Mouse (Mus musculus) neural tube, embryonic 11.5 days (tissue): ENCODE results near the gene Ndufaf8. TPM values are rescaled to one million over a fixed set of nuclear protein-coding genes. Genes with fewer than 3 reads are reported as not detected.

Source experiments
- ATAC-seq: fragments of 200-750 bp; cut with Nextera tagmentation; 2 replicates; pipeline ENCODE4 v1.8.0; 2017; ENCODE audit warnings: moderate number of reproducible peaks, mild to moderate bottlenecking, moderate TSS enrichment, moderate library complexity; ENCODE audit not compliant: insufficient read depth, low FRiP score, low TSS enrichment
- DNase-seq: peaks from one replicate; pipeline ENCODE4 v3.0.0-alpha.2; 2015; ENCODE audit warnings: low spot score
- H3K27ac ChIP-seq: fragments of 300-500 bp; sonication (generic); 2 replicates; pipeline ENCODE4 v1.5.1; 2014; ENCODE audit warnings: low read depth, mild to moderate bottlenecking, low read length
- H3K27me3 ChIP-seq: fragments of 300-500 bp; sonication (generic); 2 replicates; pipeline ENCODE4 v1.6.1; 2014; ENCODE audit warnings: mild to moderate bottlenecking, low read length, mixed read lengths; ENCODE audit not compliant: control insufficient read depth, insufficient read depth
- H3K36me3 ChIP-seq: fragments of 300-500 bp; sonication (generic); 2 replicates; pipeline ENCODE4 v1.6.1; 2014; ENCODE audit warnings: mild to moderate bottlenecking, low read length, moderate library complexity, mixed read lengths; ENCODE audit not compliant: control insufficient read depth, insufficient read depth
- H3K4me1 ChIP-seq: fragments of 300-500 bp; sonication (generic); 2 replicates; pipeline ENCODE4 v1.6.1; 2014; ENCODE audit warnings: low read length, mixed read lengths; ENCODE audit not compliant: control insufficient read depth, insufficient read depth
- H3K4me2 ChIP-seq: fragments of 300-500 bp; sonication (generic); 2 replicates; pipeline ENCODE4 v1.6.1; 2014; ENCODE audit warnings: low read depth, mild to moderate bottlenecking, moderate library complexity
- H3K4me3 ChIP-seq: fragments of 300-500 bp; sonication (generic); 2 replicates; pipeline ENCODE4 v1.5.1; 2014; ENCODE audit warnings: low read depth, low read length
- H3K9ac ChIP-seq: fragments of 300-500 bp; sonication (generic); 2 replicates; pipeline ENCODE4 v1.6.1; 2014; ENCODE audit warnings: mild to moderate bottlenecking, low read length
- H3K9me3 ChIP-seq: fragments of 300-500 bp; sonication (generic); 2 replicates; pipeline ENCODE4 v1.6.1; 2016; ENCODE audit warnings: low read length; ENCODE audit not compliant: control insufficient read depth
- WGBS: fragments of 180-500 bp; shearing (Covaris S2); extraction: QIAGEN DNeasy Blood & Tissue Kit; methylation state at CpG from one replicate; pipeline ENCODE4 v1.1.7; 2014; 5-methylcytosine and 5-hydroxymethylcytosine counted together
- polyA plus RNA-seq: library from polyadenylated mRNA; unstranded; fragments of >200 nt; fragmentation: Nextera tagmentation; extraction: Ambion mirVana; gene quantifications from 2 replicates; pipeline ENCODE4 v1.2.1, GENCODE M21; 2014

Ndufaf8 gene
- polyA plus RNA-seq, 1 experiment from 2014 or later, result 65.7 TPM

- no peaks in the 10 kb centered on the region for H3K27me3 ChIP-seq
- no peak overlapping the region for H3K4me2 ChIP-seq
- WGBS, result 94% methylated on average over 3 of the region's 3 CpGs
- ATAC-seq (no peak), DNase-seq (no peak)
- no peak overlapping the region for H3K27ac ChIP-seq
- H3K36me3 ChIP-seq, result peaks cover 5% of the 10 kb centered on the region
- H3K9ac ChIP-seq, result no peak overlapping the region
- no peaks in the 10 kb centered on the region for H3K9me3 ChIP-seq
- peaks cover 5% of the 10 kb centered on the region for H3K4me1 ChIP-seq
- no peak overlapping the region for H3K4me3 ChIP-seq
These were observed 4.8 kb downstream of the Ndufaf8 start for GRCm38 (mm10) chr11:120103431-120103997.

- no peak overlapping the region for H3K9ac ChIP-seq
These were observed 8.3 kb downstream of the Ndufaf8 start for GRCm38 (mm10) chr11:120107026-120107425.

GRCm38 (mm10) chr11:120107796-120108195 lies 9.1 kb downstream of the Ndufaf8 start:
- H3K9ac ChIP-seq, result no peak overlapping the region
- no peak overlapping the region for H3K4me3 ChIP-seq
- no peak for DNase-seq
- no peaks in the 10 kb centered on the region for H3K4me1 ChIP-seq
- 89% methylated on average over 9 of the region's 9 CpGs for WGBS
- H3K27me3 ChIP-seq, result no peaks in the 10 kb centered on the region
- no peak for ATAC-seq
- no peak overlapping the region for H3K4me2 ChIP-seq
- H3K27ac ChIP-seq, result no peak overlapping the region
- no peaks in the 10 kb centered on the region for H3K9me3 ChIP-seq
- peaks cover 8% of the 10 kb centered on the region for H3K36me3 ChIP-seq

More at GRCm38 (mm10) chr11:120107026-120107425, 8.3 kb downstream of the Ndufaf8 start:
- no peak overlapping the region for H3K4me2 ChIP-seq
- peaks cover 8% of the 10 kb centered on the region for H3K36me3 ChIP-seq
- no peak for DNase-seq
- no peaks in the 10 kb centered on the region for H3K27me3 ChIP-seq
- ATAC-seq, result no peak
- H3K9me3 ChIP-seq, result no peaks in the 10 kb centered on the region
- 62% methylated on average over 2 of the region's 2 CpGs for WGBS
- H3K4me1 ChIP-seq, result no peaks in the 10 kb centered on the region
- H3K27ac ChIP-seq, result no peak overlapping the region
- H3K4me3 ChIP-seq, result no peak overlapping the region

- Histone ChIP-seq H3K9me3 (no peaks in the 10 kb centered on the region), H3K27ac (no peak overlapping the region), H3K9ac (no peak overlapping the region), H3K4me2 (no peak overlapping the region), H3K36me3 (peaks cover 8% of the 10 kb centered on the region), H3K27me3 (no peaks in the 10 kb centered on the region), H3K4me1 (no peaks in the 10 kb centered on the region), H3K4me3 (no peak overlapping the region)
- 78% methylated on average over 14 of the region's 14 CpGs for WGBS
- ATAC-seq (no peak), DNase-seq (no peak)
These were observed 11.0 kb downstream of the Ndufaf8 start for GRCm38 (mm10) chr11:120109558-120110210.

GRCm38 (mm10) chr11:120110554-120110953 lies 11.8 kb downstream of the Ndufaf8 start:
- Histone ChIP-seq H3K9me3 (no peaks in the 10 kb centered on the region), H3K4me3 (no peak overlapping the region), H3K9ac (no peak overlapping the region), H3K4me2 (no peak overlapping the region), H3K27ac (no peak overlapping the region), H3K36me3 (peaks cover 6% of the 10 kb centered on the region), H3K27me3 (no peaks in the 10 kb centered on the region), H3K4me1 (no peaks in the 10 kb centered on the region)
- no peak for DNase-seq
- WGBS, result 69% methylated on average over 7 of the region's 7 CpGs
- ATAC-seq, result no peak

GRCm38 (mm10) chr11:120111033-120111432 lies 12.3 kb downstream of the Ndufaf8 start:
- H3K9ac ChIP-seq, result no peak overlapping the region
- H3K4me2 ChIP-seq, result no peak overlapping the region
- H3K4me1 ChIP-seq, result no peaks in the 10 kb centered on the region
- H3K36me3 ChIP-seq, result peaks cover 3% of the 10 kb centered on the region; the same call in 1 of the 2 replicates
- WGBS, result 7% methylated on average over 2 of the region's 2 CpGs
- no peaks in the 10 kb centered on the region for H3K27me3 ChIP-seq
- DNase-seq (peak; percentile 81), ATAC-seq (no peak)
- no peak overlapping the region for H3K27ac ChIP-seq
- no peak overlapping the region for H3K4me3 ChIP-seq
- H3K9me3 ChIP-seq, result no peaks in the 10 kb centered on the region

GRCm38 (mm10) chr11:120112136-120112535 lies 13.4 kb downstream of the Ndufaf8 start:
- Histone ChIP-seq H3K4me2 (no peak overlapping the region), H3K27me3 (no peaks in the 10 kb centered on the region), H3K4me1 (no peaks in the 10 kb centered on the region), H3K9ac (no peak overlapping the region), H3K4me3 (no peak overlapping the region), H3K36me3 (peaks cover 5% of the 10 kb centered on the region), H3K27ac (no peak overlapping the region), H3K9me3 (no peaks in the 10 kb centered on the region)
- WGBS, result 90% methylated on average over 4 of the region's 4 CpGs
- ATAC-seq (no peak), DNase-seq (no peak)

GRCm38 (mm10) chr11:120114488-120115215 lies 15.9 kb downstream of the Ndufaf8 start:
- H3K4me1 ChIP-seq, result no peaks in the 10 kb centered on the region
- WGBS, result 85% methylated on average over 21 of the region's 21 CpGs
- H3K27ac ChIP-seq, result no peak overlapping the region
- DNase-seq, result no peak
- H3K4me3 ChIP-seq, result no peak overlapping the region
- H3K4me2 ChIP-seq, result no peak overlapping the region
- H3K27me3 ChIP-seq, result no peaks in the 10 kb centered on the region
- no peaks in the 10 kb centered on the region for H3K9me3 ChIP-seq
- peaks cover 2% of the 10 kb centered on the region; the same call in 1 of the 2 replicates for H3K36me3 ChIP-seq
- no peak for ATAC-seq
- H3K9ac ChIP-seq, result no peak overlapping the region
